Mouse (Mus musculus) thymus, postnatal 0 days (tissue): ENCODE measurements at regions not wholly inside any gene's neighbourhood (a gene's known extent, or its start where the extent isn't known, plus 50 kb on each side); places are given as distances from the start of the nearest gene placed in this dataset.

Experiments used
- DNase-seq: peaks from one replicate; pipeline ENCODE4 v3.0.0-alpha.2; 2015; ENCODE audit warnings: low spot score

- no peak for DNase-seq
Observed at GRCm38 (mm10) chr9:86230673-86231350, 233.9 kb downstream of the Ube2cbp start.

GRCm38 (mm10) chr9:86231692-86232091, 233.1 kb downstream of the Ube2cbp start:
- no peak for DNase-seq

GRCm38 (mm10) chr9:86232174-86232573, 232.6 kb downstream of the Ube2cbp start:
- no peak for DNase-seq

GRCm38 (mm10) chr9:86233775-86234174, 231.0 kb downstream of the Ube2cbp start:
- DNase-seq, result no peak

GRCm38 (mm10) chr9:86238691-86239090, 226.1 kb downstream of the Ube2cbp start:
- no peak for DNase-seq

GRCm38 (mm10) chr9:86240287-86240686, 224.5 kb downstream of the Ube2cbp start:
- no peak for DNase-seq

- no peak for DNase-seq
Observed at GRCm38 (mm10) chr9:86240896-86241295, 223.9 kb downstream of the Ube2cbp start.

GRCm38 (mm10) chr9:86250197-86250596, 214.6 kb downstream of the Ube2cbp start:
- DNase-seq, result no peak

GRCm38 (mm10) chr9:86251331-86251730, 213.4 kb downstream of the Ube2cbp start:
- no peak for DNase-seq
